Mouse (Mus musculus) myocyte (in vitro differentiated cells): ENCODE results near the gene Itga11. TPM values are rescaled to one million over a fixed set of nuclear protein-coding genes. Genes with fewer than 3 reads are reported as not detected.
A peak's percentile ranks its signal among the peaks of the same experiment; 100 is the strongest.

Experiments used
- H3K27me3 ChIP-seq: one replicate; pipeline ENCODE4 v1.6.1; 2011; ENCODE audit not compliant: control insufficient read depth, insufficient read depth, insufficient read length
- H3K36me3 ChIP-seq: one replicate; pipeline ENCODE4 v1.6.1; 2011; ENCODE audit not compliant: control insufficient read depth, insufficient read depth
- H3K4me2 ChIP-seq: one replicate; pipeline ENCODE4 v1.6.1; 2011; ENCODE audit warnings: low read depth, control low read depth
- H3K4me3 ChIP-seq: one replicate; pipeline ENCODE4 v1.5.1; 2011; ENCODE audit warnings: mild to moderate bottlenecking, control low read depth, moderate library complexity
- H3K79me2 ChIP-seq: one replicate; pipeline ENCODE4 v1.6.1; 2011; ENCODE audit not compliant: control insufficient read depth, insufficient read depth
- H3ac ChIP-seq: one replicate; pipeline ENCODE4 v1.6.1; 2011; ENCODE audit not compliant: control insufficient read depth, insufficient read length
- CEBPB ChIP-seq: IDR thresholded peaks from 2 replicates; pipeline ENCODE4 v1.6.1; 2011; ENCODE audit warnings: mild to moderate bottlenecking, moderate library complexity; ENCODE audit not compliant: poor library complexity, insufficient read depth, severe bottlenecking
- E2F4 ChIP-seq: IDR thresholded peaks from one replicate; pipeline ENCODE4 v1.6.1; 2011; ENCODE audit warnings: mild to moderate bottlenecking, control low read depth, moderate library complexity; ENCODE audit not compliant: insufficient read depth
- MAX ChIP-seq: IDR thresholded peaks from one replicate; pipeline ENCODE4 v1.6.1; 2011; ENCODE audit warnings: low read depth, mild to moderate bottlenecking, control low read depth
- MYOD1 ChIP-seq, 3 experiments: IDR thresholded peaks; one replicate each; pipeline ENCODE4 v1.6.1; 2011; ENCODE audit warnings: control low read depth in 2 of 3, low read depth in 2 of 3, mild to moderate bottlenecking in 2 of 3, moderate library complexity in 1 of 3; ENCODE audit not compliant: insufficient read length in 2 of 3, control insufficient read depth in 1 of 3
- MYOG ChIP-seq, 3 experiments: IDR thresholded peaks; one replicate each; pipeline ENCODE4 v1.6.1; 2011; ENCODE audit warnings: control low read depth in 2 of 3, low read depth in 2 of 3, mild to moderate bottlenecking in 2 of 3; ENCODE audit not compliant: insufficient read length in 2 of 3, control insufficient read depth in 1 of 3, insufficient read depth in 1 of 3
- POLR2A ChIP-seq: IDR thresholded peaks from one replicate; pipeline ENCODE4 v1.6.1; 2011; ENCODE audit warnings: low read depth, mild to moderate bottlenecking, control low read depth, moderate library complexity; ENCODE audit not compliant: insufficient read length
- POLR2AphosphoS2 ChIP-seq: IDR thresholded peaks from one replicate; pipeline ENCODE4 v1.6.1; 2011; ENCODE audit warnings: low read depth, control low read depth; ENCODE audit not compliant: insufficient read length
- REST ChIP-seq: IDR thresholded peaks from one replicate; pipeline ENCODE4 v1.6.1; 2011; ENCODE audit warnings: mild to moderate bottlenecking, control low read depth, moderate library complexity; ENCODE audit not compliant: insufficient read depth, insufficient read length
- SRF ChIP-seq: IDR thresholded peaks from one replicate; pipeline ENCODE4 v1.6.1; 2011; ENCODE audit warnings: low read depth; ENCODE audit not compliant: control insufficient read depth, insufficient read length
- TCF12 ChIP-seq: IDR thresholded peaks from one replicate; pipeline ENCODE4 v1.6.1; 2011; ENCODE audit warnings: mild to moderate bottlenecking, control low read depth; ENCODE audit not compliant: poor library complexity, insufficient read depth, severe bottlenecking
- TCF3 ChIP-seq: IDR thresholded peaks from one replicate; pipeline ENCODE4 v1.6.1; 2011; ENCODE audit warnings: low read depth, control low read depth; ENCODE audit not compliant: insufficient read length
- USF1 ChIP-seq: IDR thresholded peaks from one replicate; pipeline ENCODE4 v1.6.1; 2011; ENCODE audit warnings: low read depth, mild to moderate bottlenecking, control low read depth, moderate library complexity
- polyA plus RNA-seq: library from polyadenylated mRNA; unstranded; fragments of >200 nt; fragmentation: generic; extraction: Trizol; gene quantifications from one replicate; pipeline ENCODE4 v1.2.1, GENCODE M21; 2012; ENCODE audit warnings: missing spikeins

Itga11 gene
- polyA plus RNA-seq, 1 experiment = 0.54 TPM

- H3K79me2 ChIP-seq = no peaks in the 10 kb centered on the region
- no peak overlapping the region for H3K4me2 ChIP-seq
- H3K36me3 ChIP-seq = no peaks in the 10 kb centered on the region
- H3K27me3 ChIP-seq = no peaks in the 10 kb centered on the region
- H3ac ChIP-seq = no peak overlapping the region
- no peak for TF ChIP-seq E2F4
- TF ChIP-seq TCF12 = no peak
- no peak for TF ChIP-seq MYOD1 (IDR thresholded peaks at IDR 0.05; ENCODE audit: control insufficient read depth in 1 of 3, insufficient read length in 2 of 3, low read depth in 2 of 3)
- no peak for TF ChIP-seq SRF
- no peak for TF ChIP-seq REST
- no peak for TF ChIP-seq MAX
- TF ChIP-seq POLR2AphosphoS2 = no peak
- no peak for TF ChIP-seq CEBPB
- no peak for TF ChIP-seq POLR2A
- TF ChIP-seq MYOG (IDR thresholded peaks at IDR 0.05; ENCODE audit: control insufficient read depth in 1 of 3, insufficient read depth in 1 of 3, insufficient read length in 2 of 3, low read depth in 2 of 3) = no peak
- no peak for TF ChIP-seq TCF3
- no peak for TF ChIP-seq USF1
- H3K4me3 ChIP-seq = no peak overlapping the region
These were observed 46.5 kb downstream of the Itga11 start for GRCm38 (mm10) chr9:62724175-62724574.

- no peak overlapping the region for H3ac ChIP-seq
- TF ChIP-seq POLR2AphosphoS2 (no peak), MAX (no peak), MYOG (IDR thresholded peaks at IDR 0.05; ENCODE audit: control insufficient read depth in 1 of 3, insufficient read depth in 1 of 3, insufficient read length in 2 of 3, low read depth in 2 of 3) (no peak), USF1 (no peak), MYOD1 (IDR thresholded peaks at IDR 0.05; ENCODE audit: control insufficient read depth in 1 of 3, insufficient read length in 2 of 3, low read depth in 2 of 3) (no peak), TCF12 (no peak), TCF3 (no peak), SRF (no peak), POLR2A (no peak), CEBPB (no peak), E2F4 (no peak), REST (no peak)
- no peak overlapping the region for H3K4me3 ChIP-seq
- no peaks in the 10 kb centered on the region for H3K36me3 ChIP-seq
- peak overlapping the region; percentile 12 for H3K4me2 ChIP-seq
- H3K79me2 ChIP-seq = no peaks in the 10 kb centered on the region
- H3K27me3 ChIP-seq = no peaks in the 10 kb centered on the region
These were observed 47.6 kb downstream of the Itga11 start for GRCm38 (mm10) chr9:62725247-62725646.

- H3K4me2 ChIP-seq = no peak overlapping the region
These were observed 48.8 kb downstream of the Itga11 start for GRCm38 (mm10) chr9:62726472-62726871.

GRCm38 (mm10) chr9:62744558-62745275 is 67.1 kb downstream of the Itga11 start:
- Histone ChIP-seq H3K36me3 (no peaks in the 10 kb centered on the region), H3K4me3 (no peak overlapping the region), H3K79me2 (no peaks in the 10 kb centered on the region), H3K27me3 (no peaks in the 10 kb centered on the region), H3ac (no peak overlapping the region), H3K4me2 (no peak overlapping the region)
- TF ChIP-seq POLR2AphosphoS2 = no peak
- TF ChIP-seq POLR2A = no peak
- no peak for TF ChIP-seq TCF12
- no peak for TF ChIP-seq MAX
- no peak for TF ChIP-seq TCF3
- no peak for TF ChIP-seq CEBPB
- TF ChIP-seq E2F4 = no peak
- no peak for TF ChIP-seq REST
- TF ChIP-seq USF1 = no peak
- TF ChIP-seq MYOG (IDR thresholded peaks at IDR 0.05; ENCODE audit: control insufficient read depth in 1 of 3, insufficient read depth in 1 of 3, insufficient read length in 2 of 3, low read depth in 2 of 3) = no peak
- no peak for TF ChIP-seq SRF
- no peak for TF ChIP-seq MYOD1 (IDR thresholded peaks at IDR 0.05; ENCODE audit: control insufficient read depth in 1 of 3, insufficient read length in 2 of 3, low read depth in 2 of 3)

More at GRCm38 (mm10) chr9:62726472-62726871, 48.8 kb downstream of the Itga11 start:
- H3K36me3 ChIP-seq = no peaks in the 10 kb centered on the region
- no peak overlapping the region for H3K4me3 ChIP-seq
- H3ac ChIP-seq = no peak overlapping the region
- no peaks in the 10 kb centered on the region for H3K27me3 ChIP-seq
- no peak for TF ChIP-seq POLR2AphosphoS2
- TF ChIP-seq MAX = no peak
- no peak for TF ChIP-seq POLR2A
- TF ChIP-seq SRF = no peak
- no peak for TF ChIP-seq CEBPB
- no peak for TF ChIP-seq USF1
- TF ChIP-seq MYOG (IDR thresholded peaks at IDR 0.05; ENCODE audit: control insufficient read depth in 1 of 3, insufficient read depth in 1 of 3, insufficient read length in 2 of 3, low read depth in 2 of 3) = no peak
- no peak for TF ChIP-seq TCF3
- no peak for TF ChIP-seq E2F4
- TF ChIP-seq TCF12 = no peak
- no peak for TF ChIP-seq MYOD1 (IDR thresholded peaks at IDR 0.05; ENCODE audit: control insufficient read depth in 1 of 3, insufficient read length in 2 of 3, low read depth in 2 of 3)
- no peak for TF ChIP-seq REST
- no peaks in the 10 kb centered on the region for H3K79me2 ChIP-seq
